ENCODE assay signal across 11 mouse cellular contexts in genomic region chr19:16285051-16286028, GRCm38 (mm10).
DNase-seq lines count a peak whose midpoint lies in the region; ATAC-seq and TF ChIP-seq lines count a peak whose summit lies in the region.
"Had no signal": no experiment of that assay in that cellular context is flagged by ENCODE, and none has a peak within 500 bp of the region (broad histone marks: within the 10 kb centered on the region; RNA-seq: fewer than 3 reads in every experiment).

No protein-coding gene starts in this region.

- WGBS in heart, embryonic 13.5 days = 67% methylated on average over 11 of the region's 11 CpGs
- WGBS in lung, embryonic 15.5 days = 73% methylated on average over 11 of the region's 11 CpGs
- 76% methylated on average over 11 of the region's 11 CpGs for WGBS in midbrain, postnatal 0 days

- H3K9ac ChIP-seq in heart, embryonic 13.5 days = no peak overlapping the region
- no peak overlapping the region for H3K9ac ChIP-seq in lung, embryonic 15.5 days
- H3K9ac ChIP-seq in midbrain, postnatal 0 days (replicated peaks; ENCODE audit: low read length, poor library complexity, severe bottlenecking) = no peak overlapping the region
- H3K9ac ChIP-seq: embryonic facial prominence, embryonic 13.5 days had no signal

- no peaks in the 10 kb centered on the region for H3K9me3 ChIP-seq in heart, embryonic 13.5 days
- no peaks in the 10 kb centered on the region for H3K9me3 ChIP-seq in lung, embryonic 15.5 days
- no peaks in the 10 kb centered on the region for H3K9me3 ChIP-seq in midbrain, postnatal 0 days (ENCODE audit: low read length)
- H3K9me3 ChIP-seq: embryonic facial prominence, embryonic 13.5 days had no signal

- no peak for DNase-seq in heart, adult 9 months (ENCODE audit: low spot score in 2 of 2)
- DNase-seq in lung, postnatal 36 days = no peak
- peak; percentile 85 for DNase-seq in cerebellum, adult 9-11 months
- peak; percentile 66 for DNase-seq in midbrain, postnatal 0 days (ENCODE audit: low spot score)
- DNase-seq in adrenal gland, adult 8-10 months = no peak
- no peak for DNase-seq in embryo, embryonic 11 days
- DNase-seq: right cerebral cortex, adult 18-20 months had no signal

- H3K27ac ChIP-seq in heart, embryonic 13.5 days (replicated peaks) = peak overlapping the region; percentile 60
- 0 out of 2 replicates have a peak overlapping the region, but pooled peaks have one; percentile 61 for H3K27ac ChIP-seq in lung, embryonic 15.5 days
- no peak overlapping the region for H3K27ac ChIP-seq in midbrain, postnatal 0 days (ENCODE audit: low read depth, low read length)
- H3K27ac ChIP-seq: embryonic facial prominence, embryonic 13.5 days had no signal

- TF ChIP-seq CTCF in midbrain, postnatal 0 days (IDR thresholded peaks at IDR 0.05) = no peak

- no peaks in the 10 kb centered on the region for H3K27me3 ChIP-seq in heart, embryonic 13.5 days (replicated peaks)
- H3K27me3 ChIP-seq in lung, embryonic 15.5 days = no peaks in the 10 kb centered on the region
- no peaks in the 10 kb centered on the region for H3K27me3 ChIP-seq in midbrain, postnatal 0 days (ENCODE audit: insufficient read depth, low read length)
- H3K27me3 ChIP-seq: CH12.LX; embryonic facial prominence, embryonic 13.5 days had no signal

- H3K4me3 ChIP-seq in heart, embryonic 13.5 days = no peak overlapping the region
- no peak overlapping the region for H3K4me3 ChIP-seq in lung, embryonic 15.5 days
- no peak overlapping the region for H3K4me3 ChIP-seq in midbrain, postnatal 0 days (ENCODE audit: low read depth, low read length)
- H3K4me3 ChIP-seq: embryonic facial prominence, embryonic 13.5 days had no signal

- peaks cover 63% of the 10 kb centered on the region for H3K4me1 ChIP-seq in heart, embryonic 13.5 days
- peaks cover 19% of the 10 kb centered on the region for H3K4me1 ChIP-seq in lung, embryonic 15.5 days
- peaks cover 9% of the 10 kb centered on the region; the same call in 1 of the 2 replicates for H3K4me1 ChIP-seq in midbrain, postnatal 0 days (ENCODE audit: insufficient read depth, low read length)

- H3K4me2 ChIP-seq in heart, embryonic 13.5 days = no peak overlapping the region
- no peak overlapping the region for H3K4me2 ChIP-seq in lung, embryonic 15.5 days
- H3K4me2 ChIP-seq in midbrain, postnatal 0 days (ENCODE audit: low read depth, low read length, poor library complexity, severe bottlenecking) = no peak overlapping the region
- H3K4me2 ChIP-seq: embryonic facial prominence, embryonic 13.5 days had no signal

- ATAC-seq in heart, embryonic 13.5 days (ENCODE audit: extremely low read depth, insufficient number of reproducible peaks, low FRiP score, low TSS enrichment) = no peak
- ATAC-seq in lung, embryonic 15.5 days (ENCODE audit: borderline replicate concordance, extremely low read depth, low FRiP score, low TSS enrichment) = no peak
- ATAC-seq in midbrain, postnatal 0 days (ENCODE audit: low FRiP score) = no peak

- no peaks in the 10 kb centered on the region for H3K36me3 ChIP-seq in heart, embryonic 13.5 days
- H3K36me3 ChIP-seq in lung, embryonic 15.5 days = no peaks in the 10 kb centered on the region
- no peaks in the 10 kb centered on the region for H3K36me3 ChIP-seq in midbrain, postnatal 0 days (ENCODE audit: insufficient read depth, low read length)
- H3K36me3 ChIP-seq: embryonic facial prominence, embryonic 13.5 days had no signal

Comparison
In these comparisons a context has a peak if more than half of its experiments do, and no peak if none do; other contexts are left out.
1. DNase-seq: peak in cerebellum, adult 9-11 months (single experiment) and midbrain, postnatal 0 days (single experiment); none in heart, adult 9 months (0 of 2), lung, postnatal 36 days (single experiment), adrenal gland, adult 8-10 months (single experiment) and embryo, embryonic 11 days (single experiment).